Mouse (Mus musculus) CH12.LX (cell line): ENCODE measurements around the gene Synpo2. TPM values are rescaled to one million over a fixed set of nuclear protein-coding genes. Genes with fewer than 3 reads are reported as not detected.

Experiments
- DNase-seq: peaks from one replicate; pipeline ENCODE4 v3.0.0-alpha.2; 2013; ENCODE audit errors: extremely low read depth
- H3K27ac ChIP-seq: 2 replicates; pipeline ENCODE4 v1.5.1; 2012; ENCODE audit warnings: low read depth, mild to moderate bottlenecking, control low read depth, moderate library complexity; ENCODE audit not compliant: insufficient read depth
- H3K27me3 ChIP-seq: replicated peaks from 2 replicates; pipeline ENCODE3; 2012; ENCODE audit warnings: inconsistent platforms
- H3K36me3 ChIP-seq, 2 experiments: replicated peaks in 1 of 2; 2 replicates each; pipeline versions ENCODE3 to v1.6.1; 2012; ENCODE audit warnings: inconsistent platforms in 1 of 2, low read length in 1 of 2, mild to moderate bottlenecking in 1 of 2, mixed read lengths in 1 of 2, moderate library complexity in 1 of 2; ENCODE audit not compliant: control insufficient read depth in 1 of 2, insufficient read depth in 1 of 2
- H3K4me1 ChIP-seq, 2 experiments: 2 replicates each; pipeline ENCODE4 v1.6.1; 2012; ENCODE audit warnings: inconsistent platforms in 1 of 2, moderate library complexity in 1 of 2; ENCODE audit not compliant: insufficient read depth in 2 of 2, control insufficient read depth in 1 of 2
- H3K4me2 ChIP-seq: 2 replicates; pipeline ENCODE4 v1.6.1; 2012; ENCODE audit warnings: low read depth, mild to moderate bottlenecking, control low read depth; ENCODE audit not compliant: poor library complexity, insufficient read depth, severe bottlenecking
- H3K4me3 ChIP-seq, 3 experiments: fragments of 150-350 bp in 1 of 3; sonication (generic) in 1 of 3; replicated peaks in 1 of 3; 2 replicates each; pipeline versions ENCODE3 to v1.5.1; 2011 to 2012; ENCODE audit warnings: low read depth in 2 of 3, low read length in 2 of 3, mild to moderate bottlenecking in 2 of 3, moderate library complexity in 2 of 3, control low read depth in 1 of 3, improper control_type of control experiment in 1 of 3, inconsistent platforms in 1 of 3, mixed read lengths in 1 of 3; ENCODE audit not compliant: poor library complexity in 1 of 3
- H3K79me2 ChIP-seq: replicated peaks from 2 replicates; pipeline ENCODE4 v1.6.1; 2012; ENCODE audit warnings: mild to moderate bottlenecking, moderate library complexity; ENCODE audit not compliant: control insufficient read depth, poor library complexity, insufficient read depth, severe bottlenecking; ENCODE audit errors: extremely low read depth
- H3K9ac ChIP-seq: 2 replicates; pipeline ENCODE4 v1.6.1; 2012; ENCODE audit warnings: low read depth, mild to moderate bottlenecking, control low read depth, moderate library complexity; ENCODE audit not compliant: insufficient read depth
- H3K9me3 ChIP-seq: replicated peaks from 2 replicates; pipeline ENCODE3; 2012; ENCODE audit warnings: low read length, inconsistent platforms, mixed read lengths
- BHLHE40 ChIP-seq: IDR thresholded peaks from 2 replicates; pipeline ENCODE4 v1.6.1; 2011; ENCODE audit warnings: mild to moderate bottlenecking, low read depth, low read length, improper control_type of control experiment
- CHD1 ChIP-seq: IDR thresholded peaks from 2 replicates; pipeline ENCODE4 v1.6.1; 2012; ENCODE audit warnings: low read depth, low read length, improper control_type of control experiment, inconsistent platforms
- CHD2 ChIP-seq: IDR thresholded peaks from 2 replicates; pipeline ENCODE4 v1.6.1; 2011; ENCODE audit warnings: low read length, improper control_type of control experiment
- CTCF ChIP-seq, 2 experiments: IDR thresholded peaks in 1 of 2; conservative IDR thresholded peaks in 1 of 2; 2 replicates each; pipeline ENCODE4 v1.5.1; 2011 to 2012; ENCODE audit warnings: low read depth in 2 of 2, low read length in 2 of 2, improper control_type of control experiment in 1 of 2, inconsistent platforms in 1 of 2, mild to moderate bottlenecking in 1 of 2, moderate library complexity in 1 of 2
- E2F4 ChIP-seq: IDR thresholded peaks from 2 replicates; pipeline ENCODE4 v1.6.1; 2011; ENCODE audit warnings: low read depth, low read length, improper control_type of control experiment; ENCODE audit not compliant: insufficient replicate concordance
- ELF1 ChIP-seq: IDR thresholded peaks from 2 replicates; pipeline ENCODE4 v1.6.1; 2014; ENCODE audit warnings: low read depth, mild to moderate bottlenecking, inconsistent platforms, low read length, improper control_type of control experiment
- ETS1 ChIP-seq: conservative IDR thresholded peaks from 2 replicates; pipeline ENCODE4 v1.6.1; 2012; ENCODE audit warnings: low read depth, mild to moderate bottlenecking, inconsistent platforms, low read length, improper control_type of control experiment, moderate library complexity
- GABPA ChIP-seq: IDR thresholded peaks from 2 replicates; pipeline ENCODE4 v1.6.1; 2012; ENCODE audit warnings: low read depth, low read length, improper control_type of control experiment, inconsistent platforms; ENCODE audit not compliant: insufficient replicate concordance
- HCFC1 ChIP-seq: IDR thresholded peaks from 2 replicates; pipeline ENCODE4 v1.6.1; 2012; ENCODE audit warnings: low read depth, mild to moderate bottlenecking, inconsistent platforms, low read length, improper control_type of control experiment
- IRF4 ChIP-seq: IDR thresholded peaks from 2 replicates; pipeline ENCODE4 v1.6.1; 2014; ENCODE audit warnings: low read depth, mild to moderate bottlenecking, inconsistent platforms, low read length, improper control_type of control experiment
- JUN ChIP-seq: IDR thresholded peaks from 2 replicates; pipeline ENCODE4 v1.6.1; 2011; ENCODE audit warnings: low read depth, mild to moderate bottlenecking, low read length, improper control_type of control experiment, moderate library complexity; ENCODE audit not compliant: insufficient read depth
- KAT2A ChIP-seq: IDR thresholded peaks from 2 replicates; pipeline ENCODE4 v1.6.1; 2012; ENCODE audit warnings: low read length, improper control_type of control experiment, inconsistent platforms; ENCODE audit not compliant: insufficient replicate concordance
- MAZ ChIP-seq: IDR thresholded peaks from 2 replicates; pipeline ENCODE4 v1.6.1; 2012; ENCODE audit warnings: low read depth, mild to moderate bottlenecking, inconsistent platforms, low read length, improper control_type of control experiment, moderate library complexity
- MEF2A ChIP-seq: IDR thresholded peaks from 2 replicates; pipeline ENCODE4 v1.6.1; 2014; ENCODE audit warnings: low read depth, mild to moderate bottlenecking, inconsistent platforms, low read length, improper control_type of control experiment, borderline replicate concordance
- MXI1 ChIP-seq: IDR thresholded peaks from 2 replicates; pipeline ENCODE4 v1.6.1; 2011; ENCODE audit warnings: mild to moderate bottlenecking, low read depth, low read length, improper control_type of control experiment
- MYC ChIP-seq: IDR thresholded peaks from 2 replicates; pipeline ENCODE4 v1.6.1; 2011; ENCODE audit warnings: low read depth, mild to moderate bottlenecking, improper control_type of control experiment, low read length
- PAX5 ChIP-seq: IDR thresholded peaks from 2 replicates; pipeline ENCODE4 v1.6.1; 2012; ENCODE audit warnings: low read length, inconsistent platforms, mixed read lengths
- POLR2A ChIP-seq: IDR thresholded peaks from 2 replicates; pipeline ENCODE4 v1.6.1; 2011; ENCODE audit warnings: low read depth, mild to moderate bottlenecking, improper control_type of control experiment, low read length
- POLR2AphosphoS2 ChIP-seq: IDR thresholded peaks from 2 replicates; pipeline ENCODE4 v1.6.1; 2011; ENCODE audit warnings: low read depth, low read length, improper control_type of control experiment
- RAD21 ChIP-seq: IDR thresholded peaks from 2 replicates; pipeline ENCODE4 v1.6.1; 2011; ENCODE audit warnings: low read depth, mild to moderate bottlenecking, low read length, improper control_type of control experiment, moderate library complexity
- RCOR1 ChIP-seq: conservative IDR thresholded peaks from 2 replicates; pipeline ENCODE4 v1.6.1; 2012; ENCODE audit warnings: low read depth, mild to moderate bottlenecking, inconsistent platforms, low read length, improper control_type of control experiment
- SIN3A ChIP-seq: IDR thresholded peaks from 2 replicates; pipeline ENCODE4 v1.6.1; 2012; ENCODE audit warnings: low read length, improper control_type of control experiment, inconsistent platforms
- SMC3 ChIP-seq: IDR thresholded peaks from 2 replicates; pipeline ENCODE4 v1.6.1; 2011; ENCODE audit warnings: low read depth, low read length, improper control_type of control experiment
- TBP ChIP-seq: conservative IDR thresholded peaks from 2 replicates; pipeline ENCODE4 v1.6.1; 2011; ENCODE audit warnings: low read depth, low read length, improper control_type of control experiment
- UBTF ChIP-seq: IDR thresholded peaks from 2 replicates; pipeline ENCODE4 v1.6.1; 2012; ENCODE audit warnings: low read depth, mild to moderate bottlenecking, inconsistent platforms, low read length, improper control_type of control experiment, moderate library complexity
- USF1 ChIP-seq: IDR thresholded peaks from 2 replicates; pipeline ENCODE4 v1.6.1; 2014; ENCODE audit warnings: low read depth, mild to moderate bottlenecking, inconsistent platforms, low read length, improper control_type of control experiment
- USF2 ChIP-seq: conservative IDR thresholded peaks from 2 replicates; pipeline ENCODE4 v1.6.1; 2011; ENCODE audit warnings: low read depth, low read length, improper control_type of control experiment
- ZC3H11A ChIP-seq: IDR thresholded peaks from 2 replicates; pipeline ENCODE4 v1.6.1; 2012; ENCODE audit warnings: low read depth, mild to moderate bottlenecking, inconsistent platforms, low read length, improper control_type of control experiment
- ZKSCAN1 ChIP-seq: IDR thresholded peaks from 2 replicates; pipeline ENCODE4 v1.6.1; 2012; ENCODE audit warnings: low read depth, inconsistent platforms, low read length, improper control_type of control experiment, borderline replicate concordance
- ZMIZ1 ChIP-seq: IDR thresholded peaks from 2 replicates; pipeline ENCODE4 v1.6.1; 2012; ENCODE audit warnings: low read depth, mild to moderate bottlenecking, inconsistent platforms, low read length, improper control_type of control experiment
- ZNF384 ChIP-seq: IDR thresholded peaks from 2 replicates; pipeline ENCODE4 v1.6.1; 2012; ENCODE audit warnings: low read depth, low read length, improper control_type of control experiment, inconsistent platforms
- dilution Hi-C: fragments of 300-500 bp; cut with MboI; formaldehyde crosslinking; loops from 2 replicates; pipeline ENCODE4 v1.14.3; 2020; ENCODE audit warnings: low sequenced_read_pairs; ENCODE audit not compliant: extremely low pct_unique_long_range_greater_than_20kb, extremely low pct_ligation_motif_present
- in situ Hi-C: fragments of 300-500 bp; cut with MboI; formaldehyde crosslinking; loops from 3 replicates; pipeline ENCODE4 v1.14.3; 2019; ENCODE audit warnings: low sequenced_read_pairs, low pct_ligation_motif_present, low pct_unique_long_range_greater_than_20kb, mixed read lengths
- polyA plus RNA-seq: library from polyadenylated mRNA; unstranded; fragments of >175 nt; gene quantifications from 2 replicates; pipeline ENCODE4 v1.2.1, GENCODE M21; 2012; ENCODE audit warnings: low read depth; ENCODE audit not compliant: insufficient read length
- total RNA-seq, 2 experiments: library from RNA; depleted of rRNA; stranded (reverse); fragments of 300-350 nt in 1 of 2; fragments of >200 nt in 1 of 2; gene quantifications; 2 replicates each; pipeline ENCODE4 v1.2.3; 2012 to 2014

Gene Synpo2
- total and polyA plus RNA-seq, 3 experiments, result 0.13 to 1.1 (median 0.13) TPM

DNA sequence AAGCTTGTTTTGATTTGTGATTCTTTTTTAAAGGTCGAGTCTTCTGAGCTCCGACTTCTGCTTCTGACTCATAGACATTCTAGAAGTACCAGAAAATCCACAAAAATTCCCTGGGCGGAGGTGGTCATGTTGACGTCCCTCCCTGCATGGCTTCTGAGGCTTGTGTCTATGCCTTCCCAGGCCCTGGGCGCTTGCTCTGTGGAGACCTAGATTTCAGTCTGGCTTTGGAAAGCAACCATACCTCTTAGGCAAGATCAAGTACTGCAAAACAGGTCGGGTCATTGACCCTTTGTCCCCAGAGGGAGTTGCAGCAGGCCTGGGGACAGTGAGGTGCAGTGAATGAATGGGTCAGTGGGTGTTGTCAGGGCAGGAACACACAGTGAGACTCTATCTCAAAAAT is 131.6 kb downstream of the Synpo2 start:
- no peaks in the 10 kb centered on the region for H3K9me3 ChIP-seq
- in situ Hi-C loops (loop anchor here (10.0 kb wide), 1 partner anchor 170 kb away; no protein-coding TSS in a partner anchor), dilution Hi-C loops (no loop called here)
- H3K4me2 ChIP-seq, result no peak overlapping the region
- H3K27me3 ChIP-seq, result no peaks in the 10 kb centered on the region
- H3K4me3 ChIP-seq, result no peak overlapping the region
- H3K79me2 ChIP-seq, result no peaks in the 10 kb centered on the region
- no peak overlapping the region for H3K9ac ChIP-seq
- DNase-seq, result no peak
- peaks cover 2 to 9% of the 10 kb centered on the region in 2 experiments; a peak in 2 of 4 replicates for H3K4me1 ChIP-seq
- no peak for TF ChIP-seq SIN3A
- no peak for TF ChIP-seq MAZ
- TF ChIP-seq PAX5, result no peak
- TF ChIP-seq KAT2A, result no peak
- TF ChIP-seq SMC3, result no peak
- TF ChIP-seq MXI1, result no peak
- TF ChIP-seq USF2, result no peak
- no peak for TF ChIP-seq E2F4
- TF ChIP-seq IRF4, result no peak
- no peak for TF ChIP-seq ZNF384
- TF ChIP-seq CTCF (conservative IDR thresholded peaks at IDR 0.05 in 1 of 2, IDR thresholded peaks at IDR 0.05 in 1 of 2; ENCODE audit: low read depth in 2 of 2, low read length in 2 of 2), result no peak
- H3K27ac ChIP-seq, result no peak overlapping the region
- H3K36me3 ChIP-seq, result no peaks in the 10 kb centered on the region

DNA sequence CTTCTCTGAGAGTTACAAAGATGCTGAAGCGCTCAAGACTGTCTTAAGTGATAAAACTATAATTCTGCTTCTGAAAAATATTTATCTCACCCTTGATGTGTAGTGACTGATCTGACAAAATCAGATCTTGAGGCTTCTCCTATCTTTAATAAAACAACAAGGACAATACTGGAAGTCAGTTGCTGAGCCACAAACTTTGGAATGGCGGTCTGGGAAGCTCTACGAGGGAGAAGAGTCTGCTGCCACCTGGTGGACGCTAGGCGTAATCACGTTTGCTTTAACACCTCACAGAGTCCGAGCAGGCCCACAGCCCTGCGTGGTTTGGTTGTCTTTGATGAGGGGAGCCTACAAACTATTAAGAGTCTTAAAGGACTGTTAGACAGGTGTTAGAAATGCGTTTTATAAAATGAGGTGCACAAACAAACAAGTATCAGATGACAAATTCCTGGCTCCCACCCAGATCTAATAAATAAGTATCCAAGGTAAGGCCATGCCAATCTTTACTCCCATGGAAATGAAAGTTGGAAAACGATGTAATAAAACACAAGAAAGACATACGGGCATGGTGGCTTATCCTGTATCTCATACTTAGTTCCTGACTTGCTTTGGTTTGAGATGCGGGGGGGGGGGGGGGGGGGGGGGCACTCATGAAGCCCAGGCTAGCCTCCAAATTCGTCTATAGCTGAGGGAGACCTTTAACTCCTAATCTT is 132.6 kb downstream of the Synpo2 start:
- in situ Hi-C loops (loop anchor here (10.0 kb wide), 1 partner anchor 169 kb away; no protein-coding TSS in a partner anchor), dilution Hi-C loops (no loop called here)
- no peaks in the 10 kb centered on the region for H3K79me2 ChIP-seq
- no peak overlapping the region for H3K27ac ChIP-seq
- TF ChIP-seq MAZ, result no peak
- no peak for TF ChIP-seq UBTF
- no peak for TF ChIP-seq MXI1
- TF ChIP-seq POLR2A, result no peak
- TF ChIP-seq ZC3H11A, result peak; percentile 64
- no peak for TF ChIP-seq TBP
- no peak for TF ChIP-seq GABPA
- TF ChIP-seq BHLHE40, result no peak
- no peak for TF ChIP-seq SIN3A
- peak; percentile 94 for TF ChIP-seq SMC3
- TF ChIP-seq ZMIZ1, result no peak
- no peak for TF ChIP-seq KAT2A
- no peak for TF ChIP-seq RCOR1
- TF ChIP-seq ELF1, result no peak
- TF ChIP-seq ETS1, result no peak
- TF ChIP-seq USF1, result no peak
- no peak for TF ChIP-seq CHD1
- TF ChIP-seq E2F4, result no peak
- peak; percentile 84 for TF ChIP-seq RAD21
- TF ChIP-seq CHD2, result no peak
- no peak for TF ChIP-seq MEF2A
- TF ChIP-seq MYC, result no peak
- peak; percentile 65 to 92 for TF ChIP-seq CTCF (conservative IDR thresholded peaks at IDR 0.05 in 1 of 2, IDR thresholded peaks at IDR 0.05 in 1 of 2; ENCODE audit: low read depth in 2 of 2, low read length in 2 of 2)
- TF ChIP-seq POLR2AphosphoS2, result no peak
- TF ChIP-seq JUN, result no peak
- TF ChIP-seq ZKSCAN1, result no peak
- TF ChIP-seq HCFC1, result no peak
- no peak overlapping the region for H3K4me3 ChIP-seq
- no peaks in the 10 kb centered on the region for H3K27me3 ChIP-seq
- H3K9ac ChIP-seq, result no peak overlapping the region
- no peaks in the 10 kb centered on the region for H3K9me3 ChIP-seq
- H3K4me2 ChIP-seq, result no peak overlapping the region
- no peaks in the 10 kb centered on the region for H3K36me3 ChIP-seq
- peak; percentile 70 for DNase-seq
- H3K4me1 ChIP-seq, result peaks cover 2 to 9% of the 10 kb centered on the region in 2 experiments; a peak in 2 of 4 replicates
